Mouse (Mus musculus) left cerebral cortex, adult 18-20 months (tissue): ENCODE measurements around the gene Dync1i1. TPM values are rescaled to one million over a fixed set of nuclear protein-coding genes. Genes with fewer than 3 reads are reported as not detected.
A peak's percentile ranks its signal among the peaks of the same experiment; 100 is the strongest.

Experiments
- DNase-seq, 2 experiments: peaks; one replicate each; pipeline ENCODE4 v3.0.0; 2021 to 2022; ENCODE audit warnings: low spot score in 2 of 2, mixed read lengths in 1 of 2
- total RNA-seq, 2 experiments: library from RNA; stranded (reverse); gene quantifications; 2 replicates each; pipeline ENCODE4 v1.2.3; 2021

Dync1i1 gene
- total RNA-seq, 2 experiments from 2014 or later = 124 to 135 TPM

GRCm38 (mm10) chr6:5854048-5854836 lies 128.8 kb downstream of the Dync1i1 start:
- DNase-seq = no peak

GRCm38 (mm10) chr6:5855526-5855925 lies 130.1 kb downstream of the Dync1i1 start:
- no peak for DNase-seq

GRCm38 (mm10) chr6:5858371-5858770 lies 132.9 kb downstream of the Dync1i1 start:
- DNase-seq = peak; percentile 47 to 67

- no peak for DNase-seq
These were observed 133.6 kb downstream of the Dync1i1 start for GRCm38 (mm10) chr6:5858901-5859598.

GRCm38 (mm10) chr6:5859630-5860029 lies 134.2 kb downstream of the Dync1i1 start:
- DNase-seq = no peak

- no peak for DNase-seq
These were observed 140.7 kb downstream of the Dync1i1 start for GRCm38 (mm10) chr6:5866091-5866490.

- DNase-seq = no peak
These were observed 141.8 kb downstream of the Dync1i1 start for GRCm38 (mm10) chr6:5867221-5867620.

- no peak for DNase-seq
These were observed 145.6 kb downstream of the Dync1i1 start for GRCm38 (mm10) chr6:5871060-5871459.

GRCm38 (mm10) chr6:5871581-5872298 lies 146.3 kb downstream of the Dync1i1 start:
- DNase-seq = no peak

- no peak for DNase-seq
These were observed 163.9 kb downstream of the Dync1i1 start for GRCm38 (mm10) chr6:5889341-5889740.

- DNase-seq = peak; percentile 15 to 43
These were observed 185.9 kb downstream of the Dync1i1 start for GRCm38 (mm10) chr6:5911295-5911694.

GRCm38 (mm10) chr6:5915028-5915427 lies 189.6 kb downstream of the Dync1i1 start:
- no peak for DNase-seq

- DNase-seq = no peak
These were observed 195.2 kb downstream of the Dync1i1 start for GRCm38 (mm10) chr6:5920670-5921069.

GRCm38 (mm10) chr6:5922676-5923075 lies 197.2 kb downstream of the Dync1i1 start:
- no peak for DNase-seq

- peak; percentile 10 to 11 for DNase-seq
These were observed 197.7 kb downstream of the Dync1i1 start for GRCm38 (mm10) chr6:5923148-5923547.

- DNase-seq = peak; percentile 27 to 32
These were observed 204.7 kb downstream of the Dync1i1 start for GRCm38 (mm10) chr6:5930140-5930539.

GRCm38 (mm10) chr6:5935587-5936353 lies 210.3 kb downstream of the Dync1i1 start:
- DNase-seq = no peak

- no peak for DNase-seq
These were observed 224.5 kb downstream of the Dync1i1 start for GRCm38 (mm10) chr6:5949812-5950392.

GRCm38 (mm10) chr6:5956316-5956913 lies 231.0 kb downstream of the Dync1i1 start:
- no peak for DNase-seq

GRCm38 (mm10) chr6:5960728-5961127 lies 235.3 kb downstream of the Dync1i1 start:
- no peak for DNase-seq
